Mouse (Mus musculus) kidney, postnatal 4 days (tissue): ENCODE data around the gene Olfr1278.
"Not testable (repeated sequence)": the region's sequence is repeated elsewhere in the genome, so short reads cannot be mapped to it uniquely, and the experiment has no call there.

ENCODE experiments used
- DNase-seq, 2 experiments: peaks; one replicate each; pipeline ENCODE4 v3.0.0; 2021; ENCODE audit warnings: mixed read lengths in 2 of 2

The Olfr1278 gene

GRCm38 (mm10) chr2:111289836-111290235 lies at the start of gene Olfr1278:
Gene Olfr1278 (plus strand): TSS chr2:111290136.
- DNase-seq: no peak

- DNase-seq: no peak
Observed at GRCm38 (mm10) chr2:111254216-111254615, 35.7 kb upstream of the Olfr1278 start, which contains the start of gene Olfr1276. Gene Olfr1276 (plus strand): TSS chr2:111254516.

- DNase-seq: no peak
Observed at GRCm38 (mm10) chr2:111274006-111274405, 15.9 kb upstream of the Olfr1278 start, which contains the start of gene Olfr1277. Gene Olfr1277 (minus strand): TSS chr2:111274106.

GRCm38 (mm10) chr2:111298541-111298940 lies 8.6 kb downstream of the Olfr1278 start:
- DNase-seq: no peak

GRCm38 (mm10) chr2:111300374-111300773 lies 10.4 kb downstream of the Olfr1278 start, which contains the start of gene Olfr1279:
Gene Olfr1279 (plus strand): TSS chr2:111300635.
- DNase-seq: no peak

- no peak for DNase-seq
Observed at GRCm38 (mm10) chr2:111313717-111314116, 23.8 kb downstream of the Olfr1278 start, which contains the start of gene Olfr1280. Gene Olfr1280 (plus strand): TSS chr2:111314017.

- no peak for DNase-seq
Observed at GRCm38 (mm10) chr2:111326220-111326619, 36.3 kb downstream of the Olfr1278 start, which contains the start of gene Olfr1281. Gene Olfr1281 (plus strand): TSS chr2:111326520.

- not testable (repeated sequence) for DNase-seq
Observed at GRCm38 (mm10) chr2:111333721-111334120, 43.8 kb downstream of the Olfr1278 start.

- no peak for DNase-seq
Observed at GRCm38 (mm10) chr2:111335976-111336375, 46.0 kb downstream of the Olfr1278 start, which contains the start of gene Olfr1282. Gene Olfr1282 (minus strand): TSS chr2:111336076.
